Mouse (Mus musculus): ENCODE data around the gene Prrc2b. TPM values are rescaled to one million over a fixed set of nuclear protein-coding genes. Genes with fewer than 3 reads are reported as not detected.
A peak's percentile ranks its signal among the peaks of the same experiment; 100 is the strongest.

Prrc2b gene
- total and polyA plus RNA-seq, 2 experiments, result 5.5 to 14.7 TPM

DNA sequence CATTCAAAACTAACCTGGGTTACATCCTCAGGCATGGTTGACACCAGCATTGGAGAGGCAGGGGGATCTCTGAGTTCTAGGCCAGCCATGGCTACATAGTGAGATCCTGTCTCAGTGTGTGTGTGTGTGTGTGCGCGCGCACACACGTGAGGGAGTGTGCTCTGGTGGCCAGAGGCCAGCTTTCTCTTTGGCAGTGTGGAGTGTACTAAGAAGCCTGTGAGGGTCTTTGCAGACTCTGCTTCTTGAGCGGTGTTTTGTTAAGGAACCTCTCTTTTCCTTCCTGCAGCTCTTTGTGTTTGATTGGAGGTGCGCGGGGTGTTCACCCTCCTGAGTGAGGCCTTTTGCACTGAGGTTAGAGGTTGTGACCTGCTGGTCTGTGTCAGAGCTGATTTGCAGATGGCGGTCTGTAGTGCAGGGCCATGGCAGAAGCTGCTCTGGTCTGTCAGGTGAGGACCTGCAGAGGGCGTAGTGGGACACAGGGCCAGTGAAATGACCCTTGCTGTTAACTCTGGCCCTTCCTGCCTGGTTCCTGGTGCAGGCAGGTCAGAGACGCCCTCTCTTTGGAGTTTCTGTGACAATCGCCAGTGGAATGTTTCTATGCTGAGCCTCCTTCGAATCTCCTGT is 7.8 kb downstream of the Prrc2b start:
- no peak overlapping the region for H3K27ac ChIP-seq (replicated peaks; ENCODE audit: insufficient read depth, low read depth, low read length)
- H3K9ac ChIP-seq (ENCODE audit: low read depth, low read length), result no peak overlapping the region
- no peak overlapping the region for H3K4me3 ChIP-seq (ENCODE audit: insufficient read depth, low read depth, low read length)
- H3K79me2 ChIP-seq (ENCODE audit: control insufficient read depth, insufficient read depth, low read length), result peaks cover 78% of the 10 kb centered on the region
- H3K4me1 ChIP-seq (ENCODE audit: control insufficient read depth, insufficient read depth, low read length), result peaks cover 40% of the 10 kb centered on the region
- H3K36me3 ChIP-seq (ENCODE audit: control insufficient read depth, insufficient read depth, low read length), result no peaks in the 10 kb centered on the region
- peak; percentile 69 for DNase-seq (ENCODE audit: extremely low read depth, low read depth, low spot score)
- WGBS, result 35% methylated on average over 12 of the region's 12 CpGs
- TF ChIP-seq CTCF (IDR thresholded peaks at IDR 0.05; ENCODE audit: low read depth, low read length), result peak; percentile 71
- no peak for TF ChIP-seq POLR2A (IDR thresholded peaks at IDR 0.05; ENCODE audit: extremely low read depth, insufficient read depth, low read length)
- no peaks in the 10 kb centered on the region for H3K27me3 ChIP-seq (ENCODE audit: control insufficient read depth, insufficient read depth, low read length)

DNA sequence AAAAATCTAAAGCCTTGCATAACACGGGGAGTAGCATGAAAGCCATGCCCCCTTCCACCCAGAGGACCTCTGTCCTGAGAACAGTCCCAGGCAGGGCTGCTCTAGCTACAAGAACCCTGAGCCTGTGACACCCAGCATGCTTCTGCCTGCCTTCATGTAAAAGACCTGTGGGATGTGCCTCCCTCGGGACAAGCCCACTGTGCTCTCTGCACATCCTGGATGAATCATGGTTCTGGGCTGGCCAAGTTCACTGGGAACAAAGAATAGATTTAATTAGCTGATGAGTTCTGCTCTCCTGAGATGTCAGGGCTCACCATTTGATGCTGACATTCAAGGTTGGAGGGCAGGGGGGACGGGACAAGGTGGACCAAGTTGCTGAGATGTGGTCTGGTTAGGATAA is 9.6 kb downstream of the Prrc2b start:
- no peak for DNase-seq (ENCODE audit: extremely low read depth, low read depth, low spot score)
- no peak overlapping the region for H3K4me3 ChIP-seq (ENCODE audit: insufficient read depth, low read depth, low read length)
- H3K9ac ChIP-seq (ENCODE audit: low read depth, low read length), result no peak overlapping the region
- TF ChIP-seq POLR2A (IDR thresholded peaks at IDR 0.05; ENCODE audit: extremely low read depth, insufficient read depth, low read length) (no peak), CTCF (IDR thresholded peaks at IDR 0.05; ENCODE audit: low read depth, low read length) (no peak)
- H3K79me2 ChIP-seq (ENCODE audit: control insufficient read depth, insufficient read depth, low read length), result peaks cover 76% of the 10 kb centered on the region
- 56% methylated on average over 3 of the region's 3 CpGs for WGBS
- no peaks in the 10 kb centered on the region for H3K36me3 ChIP-seq (ENCODE audit: control insufficient read depth, insufficient read depth, low read length)
- H3K4me1 ChIP-seq (ENCODE audit: control insufficient read depth, insufficient read depth, low read length), result peaks cover 45% of the 10 kb centered on the region
- no peaks in the 10 kb centered on the region for H3K27me3 ChIP-seq (ENCODE audit: control insufficient read depth, insufficient read depth, low read length)
- no peak overlapping the region for H3K27ac ChIP-seq (replicated peaks; ENCODE audit: insufficient read depth, low read depth, low read length)

DNA sequence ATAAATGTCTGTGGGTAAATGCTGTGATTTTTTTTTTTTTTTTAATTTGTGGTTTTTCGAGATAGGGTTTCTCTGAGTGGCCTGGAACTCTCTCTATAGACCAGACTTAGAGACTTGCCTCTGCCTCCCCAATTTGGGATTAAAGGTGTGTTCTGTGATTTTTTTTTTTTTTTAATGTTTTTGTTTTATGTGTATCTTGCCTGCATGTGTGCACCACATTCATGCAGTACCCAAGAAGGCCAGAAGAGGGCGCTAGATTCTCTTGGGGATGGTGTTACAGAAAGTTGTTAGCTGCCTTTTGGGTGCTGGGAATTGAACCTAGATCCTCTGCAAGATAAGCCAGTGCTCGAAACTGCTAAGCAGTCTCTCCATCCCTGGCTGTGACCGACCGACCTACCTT is 10.1 kb downstream of the Prrc2b start:
- Histone ChIP-seq H3K9ac (ENCODE audit: low read depth, low read length) (no peak overlapping the region), H3K4me1 (ENCODE audit: control insufficient read depth, insufficient read depth, low read length) (peaks cover 41% of the 10 kb centered on the region), H3K27ac (replicated peaks; ENCODE audit: insufficient read depth, low read depth, low read length) (no peak overlapping the region), H3K79me2 (ENCODE audit: control insufficient read depth, insufficient read depth, low read length) (peaks cover 73% of the 10 kb centered on the region), H3K36me3 (ENCODE audit: control insufficient read depth, insufficient read depth, low read length) (no peaks in the 10 kb centered on the region), H3K4me3 (ENCODE audit: insufficient read depth, low read depth, low read length) (no peak overlapping the region), H3K27me3 (ENCODE audit: control insufficient read depth, insufficient read depth, low read length) (no peaks in the 10 kb centered on the region)
- no peak for DNase-seq (ENCODE audit: extremely low read depth, low read depth, low spot score)
- TF ChIP-seq POLR2A (IDR thresholded peaks at IDR 0.05; ENCODE audit: extremely low read depth, insufficient read depth, low read length) (no peak), CTCF (IDR thresholded peaks at IDR 0.05; ENCODE audit: low read depth, low read length) (peak; percentile 41; the same call in 1 of the 2 replicates)
- 83% methylated on average over 5 of the region's 5 CpGs for WGBS

DNA sequence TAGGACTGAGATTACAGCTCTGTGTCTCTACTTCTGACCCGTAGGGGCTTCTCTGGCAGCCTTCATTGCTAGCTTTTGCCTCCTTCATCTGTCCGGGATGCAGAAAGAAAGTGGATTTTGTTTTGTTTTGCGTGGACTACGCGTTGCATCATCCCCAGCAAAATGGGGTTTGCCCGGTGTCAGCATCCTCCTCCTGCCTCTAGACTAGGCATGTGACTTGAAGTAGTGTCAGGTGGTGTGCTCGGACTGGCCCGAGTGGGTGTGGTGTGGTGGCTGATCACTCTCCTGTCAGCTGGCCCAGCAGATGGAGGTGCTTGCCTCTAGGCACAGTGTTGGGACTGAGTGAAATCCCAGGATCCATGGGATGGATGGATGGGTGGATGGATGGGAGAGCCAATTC is 11.2 kb downstream of the Prrc2b start:
- H3K4me3 ChIP-seq (ENCODE audit: insufficient read depth, low read depth, low read length), result no peak overlapping the region
- DNase-seq (ENCODE audit: extremely low read depth, low read depth, low spot score), result no peak
- H3K4me1 ChIP-seq (ENCODE audit: control insufficient read depth, insufficient read depth, low read length), result peaks cover 40% of the 10 kb centered on the region
- no peaks in the 10 kb centered on the region for H3K27me3 ChIP-seq (ENCODE audit: control insufficient read depth, insufficient read depth, low read length)
- TF ChIP-seq CTCF (IDR thresholded peaks at IDR 0.05; ENCODE audit: low read depth, low read length), result no peak
- 54% methylated on average over 8 of the region's 8 CpGs for WGBS
- no peak overlapping the region for H3K27ac ChIP-seq (replicated peaks; ENCODE audit: insufficient read depth, low read depth, low read length)
- H3K36me3 ChIP-seq (ENCODE audit: control insufficient read depth, insufficient read depth, low read length), result no peaks in the 10 kb centered on the region
- H3K9ac ChIP-seq (ENCODE audit: low read depth, low read length), result no peak overlapping the region
- peaks cover 70% of the 10 kb centered on the region for H3K79me2 ChIP-seq (ENCODE audit: control insufficient read depth, insufficient read depth, low read length)

DNA sequence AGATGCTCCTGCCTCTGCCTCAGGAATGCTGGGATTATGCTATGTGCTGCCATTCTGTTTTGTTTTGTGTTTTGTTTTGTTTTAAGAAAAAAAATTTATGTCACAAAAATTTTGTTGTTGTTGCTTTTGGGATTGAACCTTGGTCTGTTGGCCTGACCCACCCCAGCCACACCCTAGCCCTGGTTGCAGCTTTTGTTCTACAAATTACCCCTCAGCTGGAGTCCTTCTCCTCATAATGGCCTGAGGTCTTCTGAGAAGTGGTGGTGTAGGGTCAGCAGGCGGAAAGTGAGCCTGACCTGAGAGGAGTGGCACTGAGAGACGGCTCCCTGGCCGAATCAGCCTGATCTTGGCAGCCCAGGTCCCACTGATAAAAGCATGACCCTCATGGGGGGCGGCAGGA is 11.8 kb downstream of the Prrc2b start:
- no peaks in the 10 kb centered on the region for H3K36me3 ChIP-seq (ENCODE audit: control insufficient read depth, insufficient read depth, low read length)
- no peak overlapping the region for H3K9ac ChIP-seq (ENCODE audit: low read depth, low read length)
- H3K79me2 ChIP-seq (ENCODE audit: control insufficient read depth, insufficient read depth, low read length), result peaks cover 72% of the 10 kb centered on the region
- H3K4me3 ChIP-seq (ENCODE audit: insufficient read depth, low read depth, low read length), result no peak overlapping the region
- no peak overlapping the region for H3K27ac ChIP-seq (replicated peaks; ENCODE audit: insufficient read depth, low read depth, low read length)
- no peak for TF ChIP-seq CTCF (IDR thresholded peaks at IDR 0.05; ENCODE audit: low read depth, low read length)
- TF ChIP-seq POLR2A (IDR thresholded peaks at IDR 0.05; ENCODE audit: extremely low read depth, insufficient read depth, low read length), result no peak
- DNase-seq (ENCODE audit: extremely low read depth, low read depth, low spot score), result no peak
- no peaks in the 10 kb centered on the region for H3K27me3 ChIP-seq (ENCODE audit: control insufficient read depth, insufficient read depth, low read length)
- peaks cover 42% of the 10 kb centered on the region for H3K4me1 ChIP-seq (ENCODE audit: control insufficient read depth, insufficient read depth, low read length)
- WGBS, result 84% methylated on average over 4 of the region's 4 CpGs

DNA sequence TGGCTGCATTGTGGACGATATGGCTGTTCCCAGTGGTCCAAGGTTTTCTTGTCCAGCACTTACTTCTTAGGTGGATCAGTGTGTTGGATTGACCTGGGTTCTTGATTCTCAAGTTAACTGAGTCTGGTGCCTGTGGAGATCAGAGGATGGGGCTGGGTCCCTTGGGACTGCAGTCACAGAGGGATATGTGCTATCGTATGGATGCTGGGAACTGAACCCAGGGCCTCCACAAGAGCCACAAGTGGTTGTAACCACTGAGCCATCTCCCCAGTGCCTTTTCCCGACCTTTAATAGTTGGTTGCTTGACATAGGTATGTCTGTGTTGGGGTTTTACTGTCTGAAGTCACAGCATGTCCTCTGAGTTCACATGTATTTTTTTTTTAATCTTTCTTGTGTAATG is 12.2 kb downstream of the Prrc2b start:
- no peak overlapping the region for H3K27ac ChIP-seq (replicated peaks; ENCODE audit: insufficient read depth, low read depth, low read length)
- 81% methylated on average over 3 of the region's 3 CpGs for WGBS
- DNase-seq (ENCODE audit: extremely low read depth, low read depth, low spot score), result no peak
- H3K9ac ChIP-seq (ENCODE audit: low read depth, low read length), result no peak overlapping the region
- no peaks in the 10 kb centered on the region for H3K27me3 ChIP-seq (ENCODE audit: control insufficient read depth, insufficient read depth, low read length)
- TF ChIP-seq POLR2A (IDR thresholded peaks at IDR 0.05; ENCODE audit: extremely low read depth, insufficient read depth, low read length) (no peak), CTCF (IDR thresholded peaks at IDR 0.05; ENCODE audit: low read depth, low read length) (no peak)
- H3K4me3 ChIP-seq (ENCODE audit: insufficient read depth, low read depth, low read length), result no peak overlapping the region
- H3K36me3 ChIP-seq (ENCODE audit: control insufficient read depth, insufficient read depth, low read length), result no peaks in the 10 kb centered on the region
- H3K79me2 ChIP-seq (ENCODE audit: control insufficient read depth, insufficient read depth, low read length), result peaks cover 74% of the 10 kb centered on the region
- peaks cover 44% of the 10 kb centered on the region for H3K4me1 ChIP-seq (ENCODE audit: control insufficient read depth, insufficient read depth, low read length)

Measured in liver, adult 2 months (tissue).